In the genomic region with DNA sequence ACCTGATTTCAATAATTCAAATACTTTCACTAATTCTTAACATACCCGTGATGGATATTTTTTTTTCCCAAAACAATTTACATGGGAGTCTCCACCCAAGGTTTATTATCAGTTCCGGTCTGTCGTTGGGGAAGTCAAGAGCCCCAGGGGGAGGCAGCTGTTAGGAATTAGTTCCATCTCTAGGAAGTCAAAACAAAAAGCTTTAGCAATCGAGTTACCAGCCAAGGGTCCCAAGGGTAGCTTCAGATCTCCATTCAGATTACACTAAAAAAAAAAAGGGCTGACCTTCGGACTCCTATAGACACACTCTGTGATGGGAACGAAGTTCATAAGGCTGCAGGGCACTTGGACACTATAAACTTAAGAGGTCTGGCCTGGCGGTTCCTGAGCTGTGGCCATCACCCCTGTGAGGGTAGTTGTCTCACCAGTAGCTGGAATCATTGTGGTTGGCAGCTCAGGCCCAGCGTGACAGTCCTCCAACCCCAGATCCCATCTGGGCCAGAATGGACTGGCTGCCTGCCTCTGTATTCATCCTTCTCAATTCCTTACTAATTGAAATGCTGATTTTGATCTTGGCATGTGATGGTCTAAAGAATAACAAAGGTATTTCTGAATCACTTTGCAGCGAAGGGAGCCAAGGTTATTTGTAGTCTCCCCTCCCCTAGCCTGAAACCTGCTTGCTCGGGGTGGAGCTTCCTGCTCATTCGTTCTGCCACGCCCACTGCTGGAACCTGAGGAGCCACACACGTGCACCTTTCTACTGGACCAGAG, we compare ENCODE assay signal across 28 mouse cellular contexts. TPM values are rescaled to one million over a fixed set of nuclear protein-coding genes. Genes with fewer than 3 reads are reported as not detected.
DNase-seq lines count a peak whose midpoint lies in the region; ATAC-seq lines count a peak whose summit lies in the region.
"Had no signal": no experiment of that assay in that cellular context is flagged by ENCODE, and none has a peak within 500 bp of the region (broad histone marks: within the 10 kb centered on the region; RNA-seq: fewer than 3 reads in every experiment).

No protein-coding gene starts in this region.

- no peak overlapping the region for H3K27ac ChIP-seq in hindbrain, embryonic 10.5 days
- no peak overlapping the region for H3K27ac ChIP-seq in hindbrain, embryonic 13.5 days
- H3K27ac ChIP-seq: embryonic facial prominence, embryonic 12.5 days; forebrain, embryonic 10.5 days; forebrain, embryonic 15.5 days; heart, embryonic 13.5 days; hindbrain, postnatal 0 days; intestine, embryonic 15.5 days; kidney, postnatal 0 days; liver, embryonic 12.5 days; stomach, embryonic 15.5 days had no signal

- 73% methylated on average over 13 of the region's 13 CpGs for WGBS in hindbrain, embryonic 10.5 days
- 79% methylated on average over 13 of the region's 13 CpGs for WGBS in hindbrain, embryonic 13.5 days

- H3K9me3 ChIP-seq in hindbrain, embryonic 10.5 days = no peaks in the 10 kb centered on the region
- H3K9me3 ChIP-seq in hindbrain, embryonic 13.5 days = no peaks in the 10 kb centered on the region
- H3K9me3 ChIP-seq: embryonic facial prominence, embryonic 12.5 days; forebrain, embryonic 15.5 days; intestine, embryonic 15.5 days; liver, embryonic 12.5 days; stomach, embryonic 15.5 days had no signal

- H3K36me3 ChIP-seq in hindbrain, embryonic 10.5 days = no peaks in the 10 kb centered on the region
- H3K36me3 ChIP-seq in hindbrain, embryonic 13.5 days = no peaks in the 10 kb centered on the region
- H3K36me3 ChIP-seq: embryonic facial prominence, embryonic 12.5 days; forebrain, embryonic 10.5 days; forebrain, embryonic 15.5 days; heart, embryonic 13.5 days; intestine, embryonic 15.5 days; liver, embryonic 12.5 days; stomach, embryonic 15.5 days had no signal

- DNase-seq in cerebellum, postnatal 10 days = peak; percentile 50 to 66
- DNase-seq in cerebellum, adult 8-10 months = no peak
- DNase-seq in hindbrain, embryonic 10.5 days (ENCODE audit: low spot score) = peak; percentile 5
- peak; percentile 26 for DNase-seq in embryo, embryonic 11 days
- DNase-seq in B cell, adult 2 months = no peak
- no peak for DNase-seq in left cerebral cortex, adult 11 months (ENCODE audit: low spot score)
- DNase-seq: adrenal gland, adult 8-10 months; cerebellum, postnatal 36 days; gastrocnemius, postnatal 36 days; heart, postnatal 10 days; kidney, adult 8-10 months; kidney, postnatal 4 days; layer of hippocampus, adult 9-11 months; liver, postnatal 0 days; lung, postnatal 36 days; right cerebral cortex, postnatal 25 days had no signal

- H3K4me1 ChIP-seq in hindbrain, embryonic 10.5 days (replicated peaks) = no peaks in the 10 kb centered on the region
- no peaks in the 10 kb centered on the region for H3K4me1 ChIP-seq in hindbrain, embryonic 13.5 days (replicated peaks)
- H3K4me1 ChIP-seq: embryonic facial prominence, embryonic 12.5 days; forebrain, embryonic 10.5 days; forebrain, embryonic 15.5 days; heart, embryonic 13.5 days; intestine, embryonic 15.5 days; liver, embryonic 12.5 days; stomach, embryonic 15.5 days had no signal

- no peak overlapping the region for H3K4me3 ChIP-seq in hindbrain, embryonic 10.5 days
- H3K4me3 ChIP-seq in hindbrain, embryonic 13.5 days = no peak overlapping the region
- H3K4me3 ChIP-seq: embryonic facial prominence, embryonic 12.5 days; forebrain, embryonic 10.5 days; forebrain, embryonic 15.5 days; heart, embryonic 13.5 days; intestine, embryonic 15.5 days; liver, embryonic 12.5 days; stomach, embryonic 15.5 days had no signal

- no peak for ATAC-seq in hindbrain, embryonic 13.5 days (ENCODE audit: low FRiP score)
- ATAC-seq: forebrain, embryonic 15.5 days; hindbrain, postnatal 0 days; intestine, embryonic 15.5 days; liver, embryonic 12.5 days; liver, postnatal 0 days; midbrain, embryonic 16.5 days had no signal

- no peak overlapping the region for H3K9ac ChIP-seq in hindbrain, embryonic 13.5 days
- H3K9ac ChIP-seq: embryonic facial prominence, embryonic 12.5 days; forebrain, embryonic 15.5 days; heart, embryonic 13.5 days; intestine, embryonic 15.5 days; liver, embryonic 12.5 days; liver, postnatal 0 days; stomach, embryonic 15.5 days had no signal

- no peaks in the 10 kb centered on the region for H3K27me3 ChIP-seq in hindbrain, embryonic 10.5 days (ENCODE audit: insufficient read depth, poor library complexity, severe bottlenecking)
- no peaks in the 10 kb centered on the region for H3K27me3 ChIP-seq in hindbrain, embryonic 13.5 days
- H3K27me3 ChIP-seq: embryonic facial prominence, embryonic 12.5 days; forebrain, embryonic 15.5 days; heart, embryonic 13.5 days; intestine, embryonic 15.5 days; liver, embryonic 12.5 days; stomach, embryonic 15.5 days had no signal

- H3K4me2 ChIP-seq in hindbrain, embryonic 13.5 days = no peak overlapping the region
- H3K4me2 ChIP-seq: embryonic facial prominence, embryonic 12.5 days; forebrain, embryonic 15.5 days; heart, embryonic 13.5 days; intestine, embryonic 15.5 days; liver, embryonic 12.5 days; midbrain, embryonic 11.5 days; stomach, embryonic 15.5 days had no signal

RNA-seq across cellular contexts. Expression of a gene that starts 44.1 kb away (rescaled TPM):
- 11.5 and 15.1 TPM in 2 replicates for polyA plus RNA-seq in hindbrain, embryonic 10.5 days (2016; fragmentation: Nextera tagmentation; extraction: Ambion mirVana)
- 9.0 and 10.2 TPM in 2 replicates for polyA plus RNA-seq in hindbrain, embryonic 13.5 days (2015; fragmentation: Nextera tagmentation; extraction: Ambion mirVana)

Comparison
In these comparisons a context has a peak if more than half of its experiments do, and no peak if none do; other contexts are left out.
1. DNase-seq: peak in cerebellum, postnatal 10 days (2 of 2), hindbrain, embryonic 10.5 days (single experiment) and embryo, embryonic 11 days (single experiment); none in cerebellum, adult 8-10 months (single experiment), B cell, adult 2 months (0 of 2) and left cerebral cortex, adult 11 months (single experiment).